Mouse (Mus musculus) stomach, embryonic 15.5 days (tissue): ENCODE results near the gene Sod1. TPM values are rescaled to one million over a fixed set of nuclear protein-coding genes. Genes with fewer than 3 reads are reported as not detected.
A peak's percentile ranks its signal among the peaks of the same experiment; 100 is the strongest.

Experiments
- ATAC-seq: fragments of 200-750 bp; cut with Nextera tagmentation; 2 replicates; pipeline ENCODE4 v1.8.0; 2017; ENCODE audit warnings: low read depth, moderate number of reproducible peaks, moderate TSS enrichment; ENCODE audit not compliant: insufficient read depth, low FRiP score
- H3K27ac ChIP-seq: fragments of 300-500 bp; sonication (generic); 2 replicates; pipeline ENCODE4 v1.5.1; 2015; ENCODE audit warnings: mild to moderate bottlenecking, inconsistent platforms
- H3K27me3 ChIP-seq: fragments of 300-500 bp; sonication (generic); replicated peaks from 2 replicates; pipeline ENCODE4 v1.6.1; 2015; ENCODE audit warnings: inconsistent platforms
- H3K36me3 ChIP-seq: fragments of 300-500 bp; sonication (generic); 2 replicates; pipeline ENCODE4 v1.6.1; 2015; ENCODE audit warnings: inconsistent platforms
- H3K4me1 ChIP-seq: fragments of 300-500 bp; sonication (generic); 2 replicates; pipeline ENCODE4 v1.6.1; 2015; ENCODE audit warnings: inconsistent platforms
- H3K4me2 ChIP-seq: fragments of 300-500 bp; sonication (generic); 2 replicates; pipeline ENCODE4 v1.6.1; 2015; ENCODE audit warnings: mild to moderate bottlenecking, inconsistent platforms
- H3K4me3 ChIP-seq: fragments of 300-500 bp; sonication (generic); replicated peaks from 2 replicates; pipeline ENCODE4 v1.5.1; 2015; ENCODE audit warnings: inconsistent platforms
- H3K9ac ChIP-seq: fragments of 300-500 bp; sonication (generic); 2 replicates; pipeline ENCODE4 v1.6.1; 2015; ENCODE audit warnings: inconsistent platforms
- H3K9me3 ChIP-seq: fragments of 300-500 bp; sonication (generic); 2 replicates; pipeline ENCODE4 v1.6.1; 2016; ENCODE audit warnings: inconsistent platforms
- WGBS: fragments of 180-500 bp; shearing (Covaris S2); methylation state at CpG from one replicate; pipeline ENCODE4 v1.1.7; 2015; 5-methylcytosine and 5-hydroxymethylcytosine counted together
- polyA plus RNA-seq: library from polyadenylated mRNA; unstranded; fragments of >200 nt; fragmentation: Nextera tagmentation; extraction: Ambion mirVana; gene quantifications from 2 replicates; pipeline ENCODE4 v1.2.1, GENCODE M21; 2015

Gene Sod1
- polyA plus RNA-seq, 1 experiment from 2014 or later = 1,122 TPM

DNA sequence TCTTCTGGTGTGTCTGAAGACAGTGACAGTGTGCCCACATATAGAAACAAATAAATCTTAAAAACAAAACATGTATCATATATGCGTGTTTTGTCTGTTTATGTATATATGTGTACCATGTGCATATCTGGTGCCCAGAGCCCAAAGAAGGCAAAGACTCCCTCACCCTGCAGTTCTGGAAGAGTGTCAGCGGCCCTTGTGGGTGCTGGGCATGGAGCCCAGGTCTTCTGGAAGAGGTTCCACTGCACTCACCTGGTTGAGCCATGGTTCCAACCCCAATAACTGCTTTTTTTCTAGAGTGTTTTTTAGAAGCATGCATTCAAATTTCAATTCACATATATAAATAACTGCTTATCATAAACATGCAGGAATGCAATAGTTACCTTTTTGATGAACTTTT is 41.2 kb downstream of the Sod1 start:
- Histone ChIP-seq H3K9ac (no peak overlapping the region), H3K4me1 (0 out of 2 replicates have a peak, but pooled peaks cover 2% of the 10 kb centered on the region), H3K27ac (no peak overlapping the region), H3K4me3 (no peak overlapping the region), H3K27me3 (no peaks in the 10 kb centered on the region), H3K4me2 (no peak overlapping the region), H3K36me3 (peaks cover 13% of the 10 kb centered on the region; the same call in 1 of the 2 replicates), H3K9me3 (no peaks in the 10 kb centered on the region)
- 94% methylated on average over 2 of the region's 2 CpGs for WGBS
- no peak for ATAC-seq

DNA sequence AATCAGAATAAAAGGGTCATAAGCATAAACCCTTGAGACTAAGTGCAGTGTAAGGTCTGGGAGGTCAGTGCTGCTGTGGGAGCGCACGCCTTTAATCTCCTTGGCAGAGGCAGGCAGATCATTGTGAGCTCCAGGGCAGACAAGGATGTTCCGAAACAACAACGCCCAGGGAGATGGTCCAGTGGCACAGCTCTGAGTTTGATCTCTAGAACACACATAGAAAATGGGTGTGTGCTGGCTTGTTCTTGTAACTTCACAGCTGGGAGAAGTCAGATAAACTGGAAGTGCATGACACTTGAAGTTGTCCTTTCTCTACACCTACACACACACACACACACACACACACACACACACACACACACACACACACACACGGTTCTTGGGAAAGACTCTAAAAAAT is 43.5 kb downstream of the Sod1 start:
- ATAC-seq = peak; percentile 77

DNA sequence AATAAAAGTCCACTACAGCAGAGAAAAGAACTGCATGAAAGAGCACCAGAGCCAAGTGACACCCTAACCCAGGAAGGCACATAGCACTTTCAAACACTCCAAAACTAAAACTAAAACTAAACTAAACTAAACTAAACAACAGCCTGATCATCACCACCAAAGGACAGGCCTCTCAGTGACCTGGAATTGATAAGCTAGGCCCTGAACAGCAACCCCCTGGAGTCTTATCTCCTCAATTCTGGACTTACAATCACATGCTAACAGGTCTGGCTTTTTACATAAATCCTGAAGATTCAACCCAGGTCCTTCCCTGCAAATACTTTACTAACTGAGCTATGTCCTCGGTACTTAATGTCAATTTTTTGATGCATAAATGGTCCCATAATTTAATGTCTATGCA is 44.6 kb downstream of the Sod1 start:
- H3K4me2 ChIP-seq = no peak overlapping the region
- WGBS = 52% methylated on average over 1 of the region's 1 CpGs
- ATAC-seq = no peak

More for the DNA sequence above, 43.5 kb downstream of the Sod1 start:
- Histone ChIP-seq H3K4me2 (no peak overlapping the region), H3K27me3 (no peaks in the 10 kb centered on the region), H3K27ac (no peak overlapping the region), H3K9ac (no peak overlapping the region), H3K4me3 (no peak overlapping the region), H3K36me3 (0 out of 2 replicates have a peak, but pooled peaks cover 5% of the 10 kb centered on the region), H3K4me1 (0 out of 2 replicates have a peak, but pooled peaks cover 6% of the 10 kb centered on the region), H3K9me3 (no peaks in the 10 kb centered on the region)
- WGBS = 59% methylated on average over 5 of the region's 5 CpGs

DNA sequence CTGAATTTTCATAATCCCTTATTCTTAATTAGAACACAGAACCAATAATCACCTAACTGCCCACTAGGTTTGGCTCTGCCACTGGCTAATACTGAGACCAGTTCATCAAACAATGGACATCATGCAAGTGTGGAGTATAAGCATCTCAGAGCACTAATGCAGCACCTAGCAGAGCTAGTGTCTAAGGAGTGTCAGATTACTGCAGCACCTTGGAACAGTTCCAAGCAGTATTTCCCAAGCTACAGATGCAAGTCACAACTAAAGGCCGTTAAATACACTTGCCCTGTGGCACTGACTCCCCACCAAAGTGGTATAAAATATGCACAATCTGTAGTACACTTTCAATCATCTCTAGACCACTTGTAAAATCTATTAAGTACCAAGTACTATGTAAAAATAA is 46.0 kb downstream of the Sod1 start:
- H3K27ac ChIP-seq = no peak overlapping the region
- no peak overlapping the region for H3K4me2 ChIP-seq
- H3K4me1 ChIP-seq = 0 out of 2 replicates have a peak, but pooled peaks cover 6% of the 10 kb centered on the region
- no peaks in the 10 kb centered on the region for H3K27me3 ChIP-seq
- WGBS = 16% methylated on average over 1 of the region's 1 CpGs
- no peak overlapping the region for H3K4me3 ChIP-seq
- H3K9ac ChIP-seq = no peak overlapping the region
- H3K9me3 ChIP-seq = no peaks in the 10 kb centered on the region
- no peaks in the 10 kb centered on the region for H3K36me3 ChIP-seq
- no peak for ATAC-seq

More for the DNA sequence above, 44.6 kb downstream of the Sod1 start:
- Histone ChIP-seq H3K27me3 (no peaks in the 10 kb centered on the region), H3K27ac (no peak overlapping the region), H3K36me3 (0 out of 2 replicates have a peak, but pooled peaks cover 5% of the 10 kb centered on the region), H3K9me3 (no peaks in the 10 kb centered on the region), H3K4me3 (no peak overlapping the region), H3K9ac (no peak overlapping the region), H3K4me1 (0 out of 2 replicates have a peak, but pooled peaks cover 6% of the 10 kb centered on the region)

DNA sequence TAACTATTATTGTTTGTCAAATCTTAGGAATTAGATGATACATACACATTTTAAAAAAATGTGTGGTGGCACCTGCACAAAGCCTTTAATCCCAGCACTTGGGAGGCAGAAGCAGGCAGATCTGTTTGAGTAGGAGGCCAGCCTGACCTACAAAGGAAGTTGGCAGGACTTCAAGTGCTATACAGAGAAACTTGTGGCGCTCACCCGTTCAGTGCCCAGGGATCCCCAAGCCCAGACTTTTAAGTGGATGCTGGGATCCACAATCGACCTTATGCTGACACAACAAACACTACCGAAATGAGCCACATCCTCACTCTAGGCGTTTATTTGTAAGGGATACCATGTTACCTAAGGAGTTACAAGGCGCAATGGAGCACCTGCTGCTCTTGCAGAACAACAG is 55.0 kb downstream of the Sod1 start:
- H3K27me3 ChIP-seq = no peaks in the 10 kb centered on the region
- H3K9me3 ChIP-seq = no peaks in the 10 kb centered on the region
- H3K9ac ChIP-seq = no peak overlapping the region
- WGBS = 83% methylated on average over 6 of the region's 6 CpGs
- H3K4me3 ChIP-seq = no peak overlapping the region
- ATAC-seq = no peak
- no peak overlapping the region for H3K27ac ChIP-seq
- no peaks in the 10 kb centered on the region for H3K36me3 ChIP-seq
- H3K4me2 ChIP-seq = no peak overlapping the region
- 0 out of 2 replicates have a peak, but pooled peaks cover 7% of the 10 kb centered on the region for H3K4me1 ChIP-seq

Other genes starting within 250 kb of the Sod1 start
- 19.1 and 19.5 TPM in 2 replicates for gene Tiam1, start 77.0 kb upstream of the Sod1 start, polyA plus RNA-seq
- gene Scaf4, start 63.7 kb downstream of the Sod1 start, polyA plus RNA-seq = 22.2 and 25.6 TPM in 2 replicates
- 6.7 and 7.1 TPM in 2 replicates for gene Hunk, start 165.3 kb downstream of the Sod1 start, polyA plus RNA-seq